Mouse (Mus musculus) embryo, embryonic 11.5 days (tissue): ENCODE measurements around the gene Cacna1d.

ENCODE experiments used
- DNase-seq: peaks from one replicate; pipeline ENCODE4 v3.0.0-alpha.2; 2012; ENCODE audit warnings: low read depth, low spot score

Cacna1d gene

GRCm38 (mm10) chr14:30459891-30460523 lies 31.2 kb downstream of the Cacna1d start:
- peak; percentile 67 for DNase-seq

DNA sequence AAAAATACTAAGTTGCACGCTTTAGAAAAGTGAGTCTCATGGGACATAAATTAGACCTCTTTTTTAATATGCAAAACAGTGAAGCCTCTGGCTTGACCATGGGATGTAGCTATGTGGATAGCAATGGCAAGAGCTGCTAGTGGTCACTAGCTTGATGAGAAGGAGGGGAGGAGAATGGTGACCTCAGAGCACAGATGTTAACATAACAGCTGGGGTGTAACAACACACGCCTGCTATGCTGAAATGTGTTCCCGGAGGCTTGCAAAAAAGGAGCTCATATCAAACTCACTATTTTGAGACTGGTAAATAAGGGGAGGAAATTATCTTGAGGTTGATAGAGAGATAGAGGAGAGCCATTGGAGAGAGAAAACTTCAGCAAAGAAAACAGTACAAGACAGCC lies 32.4 kb downstream of the Cacna1d start:
- no peak for DNase-seq

DNA sequence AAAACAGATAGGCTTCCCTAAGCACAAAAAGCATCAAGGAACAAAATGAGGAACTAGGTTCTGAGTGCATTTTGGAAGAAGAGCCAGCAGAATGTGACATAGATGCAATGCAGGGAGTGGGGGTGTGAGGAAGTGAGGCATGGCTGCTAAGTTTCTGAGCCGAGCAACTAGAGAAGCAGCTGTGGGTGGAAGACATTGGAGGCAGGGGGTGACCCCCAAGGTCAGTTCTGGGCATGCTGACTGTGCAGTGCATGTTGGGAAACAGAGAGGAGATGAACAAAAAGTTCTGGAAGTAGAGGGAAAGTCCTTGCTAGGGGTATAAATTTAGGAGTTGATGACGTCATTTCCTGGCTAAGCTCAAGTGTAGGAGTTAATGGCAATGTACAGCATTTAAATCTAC lies 33.4 kb downstream of the Cacna1d start:
- no peak for DNase-seq

GRCm38 (mm10) chr14:30457436-30457835 lies 33.8 kb downstream of the Cacna1d start:
- DNase-seq = no peak

- no peak for DNase-seq
Observed at GRCm38 (mm10) chr14:30455801-30456595, 35.3 kb downstream of the Cacna1d start.

DNA sequence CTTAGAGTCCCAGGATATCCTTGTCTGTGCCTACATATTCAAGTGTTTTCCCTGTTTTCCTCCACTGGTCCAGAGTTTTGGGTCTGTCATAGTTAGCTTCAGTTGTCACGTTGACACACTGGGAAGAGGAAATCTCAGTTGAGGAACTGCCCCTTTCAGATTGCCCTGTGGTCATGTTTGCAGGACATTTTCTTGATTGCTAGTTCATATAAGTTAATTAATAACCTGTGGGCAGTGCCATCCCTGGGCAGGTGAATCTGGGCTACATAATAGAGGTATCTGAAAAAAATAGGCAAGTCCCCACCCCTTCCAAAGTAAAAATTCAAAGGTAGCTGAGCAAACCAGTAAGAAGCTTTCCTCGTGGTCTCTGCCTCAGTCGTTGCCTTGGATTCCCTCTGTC lies 51.3 kb downstream of the Cacna1d start:
- DNase-seq = no peak

- DNase-seq = no peak
Observed at GRCm38 (mm10) chr14:30435316-30435715, 55.9 kb downstream of the Cacna1d start.

- DNase-seq = no peak
Observed at GRCm38 (mm10) chr14:30430446-30430845, 60.8 kb downstream of the Cacna1d start.

GRCm38 (mm10) chr14:30430026-30430425 lies 61.2 kb downstream of the Cacna1d start:
- no peak for DNase-seq

DNA sequence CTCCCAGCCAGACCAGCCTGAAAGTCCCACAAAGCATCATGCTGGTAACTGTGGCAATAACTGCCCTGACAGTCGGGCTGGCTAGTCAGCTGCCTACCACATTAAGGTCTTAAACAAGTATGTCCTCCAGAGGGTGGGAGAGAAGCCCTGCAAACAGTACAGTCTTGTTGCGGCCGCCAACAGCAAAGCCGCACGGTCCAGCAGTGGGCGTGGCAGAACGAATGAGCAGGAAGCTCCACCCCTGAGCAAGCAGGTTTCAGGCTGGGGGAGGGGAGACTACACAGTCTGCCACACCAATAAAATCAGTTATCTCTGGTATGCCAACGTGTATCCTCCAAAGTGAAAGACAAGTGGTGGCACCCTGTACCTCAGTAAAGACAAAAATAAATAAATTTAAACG lies 61.6 kb downstream of the Cacna1d start:
- no peak for DNase-seq

- no peak for DNase-seq
Observed at GRCm38 (mm10) chr14:30428757-30429156, 62.5 kb downstream of the Cacna1d start.

DNA sequence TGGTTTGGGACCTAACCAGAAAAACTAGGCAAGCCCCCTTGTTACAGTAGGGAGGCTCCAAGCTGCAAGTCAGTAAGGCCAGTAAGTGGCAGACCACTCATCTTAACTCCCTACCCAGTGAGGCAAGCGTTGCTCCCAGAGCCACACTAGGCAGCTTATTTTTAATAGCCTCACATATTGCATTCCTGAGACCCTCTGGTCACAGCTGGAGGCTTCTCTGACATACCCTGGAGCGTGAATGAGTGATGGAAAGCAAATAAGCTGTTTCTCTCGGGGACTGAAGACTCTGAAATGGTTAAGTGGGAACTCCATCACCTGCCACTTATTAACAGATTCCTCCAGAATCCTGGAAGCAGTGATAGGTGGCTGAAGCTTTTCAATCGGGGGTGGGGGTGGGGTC lies 65.4 kb downstream of the Cacna1d start:
- no peak for DNase-seq

- no peak for DNase-seq
Observed at GRCm38 (mm10) chr14:30425175-30425574, 66.1 kb downstream of the Cacna1d start.

DNA sequence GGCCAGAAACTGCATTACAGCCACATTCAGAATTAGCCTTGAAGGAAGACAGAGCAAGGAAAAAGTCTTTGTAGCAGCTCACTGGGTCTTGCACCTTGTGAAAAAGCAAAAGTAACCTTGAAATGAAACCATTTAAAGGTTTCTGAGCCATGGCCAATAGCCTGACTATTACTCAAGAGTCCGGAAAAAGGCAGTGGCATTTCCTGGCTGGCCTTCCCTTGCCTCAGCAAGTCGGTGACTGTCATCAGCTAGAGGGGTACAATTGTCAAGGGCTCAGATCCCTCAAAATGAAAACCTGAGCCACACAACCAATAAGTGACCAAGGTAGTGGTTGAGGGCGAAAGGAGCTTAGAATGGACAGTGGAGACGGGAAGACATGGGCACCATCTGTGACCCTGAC lies 66.6 kb downstream of the Cacna1d start:
- no peak for DNase-seq

DNA sequence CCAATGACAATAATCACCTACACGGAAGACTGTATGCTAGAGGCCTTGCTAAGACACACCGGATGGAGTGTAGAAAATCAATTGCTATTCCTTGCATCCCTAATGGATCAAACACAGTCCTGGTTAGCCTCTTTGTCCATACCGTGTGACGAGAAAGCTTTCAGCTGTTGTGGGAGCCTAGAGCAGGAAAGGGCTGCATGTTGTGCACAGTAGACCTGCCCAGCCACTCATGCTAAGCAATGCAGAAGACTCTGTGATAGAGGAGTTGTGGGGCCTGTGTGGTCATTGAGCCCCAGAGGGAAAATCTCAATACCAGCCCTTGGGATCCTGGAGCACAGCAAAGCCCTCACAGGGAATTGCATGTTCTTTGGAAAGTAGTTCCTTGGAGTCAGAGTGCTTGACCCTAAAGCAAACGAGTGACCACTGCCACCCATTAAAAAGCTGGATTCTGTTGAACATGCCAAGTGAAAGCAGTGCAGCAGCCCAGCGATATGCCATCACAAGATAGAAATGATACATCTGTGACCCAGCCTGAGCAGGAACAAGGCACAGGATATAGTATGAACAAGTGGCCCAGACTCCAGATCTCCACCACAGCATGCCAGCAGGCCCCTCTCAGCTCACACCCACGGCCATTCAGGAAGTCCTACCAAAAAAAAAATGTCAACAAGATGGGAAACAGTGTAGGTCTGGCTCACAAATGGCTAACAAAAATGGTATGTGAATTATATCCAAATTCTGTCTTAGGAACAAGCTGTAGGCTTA lies 68.7 kb downstream of the Cacna1d start:
- no peak for DNase-seq

DNA sequence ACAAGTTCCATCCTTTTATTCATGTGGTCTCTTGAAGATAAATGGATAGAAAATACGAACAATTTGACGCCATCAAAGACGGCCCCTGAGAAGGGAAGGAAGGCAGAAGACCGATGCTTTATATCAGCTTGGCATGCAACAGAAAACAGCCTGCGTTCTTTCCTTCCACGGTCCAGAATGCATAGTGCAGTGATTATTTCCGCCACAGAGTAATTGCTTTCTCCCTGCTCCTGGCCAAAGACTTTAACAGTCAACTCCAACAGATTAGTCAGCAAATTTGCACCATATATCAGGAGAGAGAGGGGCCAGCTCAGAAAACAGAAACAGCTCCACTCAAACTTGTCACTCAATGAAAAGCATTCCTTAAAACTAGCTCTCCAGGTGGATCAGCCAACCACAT lies 71.8 kb downstream of the Cacna1d start:
- DNase-seq = no peak

DNA sequence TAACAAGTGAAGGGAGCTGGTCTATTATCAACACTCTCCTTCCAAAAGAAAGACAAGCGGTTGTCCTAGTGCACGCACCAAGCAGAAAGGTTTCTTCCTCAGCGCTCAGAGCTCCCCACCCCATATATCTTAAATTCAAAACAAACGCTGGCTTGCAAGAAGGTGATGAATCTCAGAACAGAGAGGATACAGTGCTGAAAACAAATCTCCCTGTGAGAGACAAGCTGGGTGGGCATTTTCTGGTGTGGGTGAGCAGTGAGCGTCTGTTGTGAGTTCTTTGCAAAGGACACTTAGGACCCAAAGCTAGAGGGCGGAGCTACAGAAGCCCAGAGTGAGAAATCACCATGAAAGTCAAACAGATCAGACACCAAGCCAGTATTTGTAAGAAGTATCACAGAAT lies 72.2 kb downstream of the Cacna1d start:
- DNase-seq = no peak

DNA sequence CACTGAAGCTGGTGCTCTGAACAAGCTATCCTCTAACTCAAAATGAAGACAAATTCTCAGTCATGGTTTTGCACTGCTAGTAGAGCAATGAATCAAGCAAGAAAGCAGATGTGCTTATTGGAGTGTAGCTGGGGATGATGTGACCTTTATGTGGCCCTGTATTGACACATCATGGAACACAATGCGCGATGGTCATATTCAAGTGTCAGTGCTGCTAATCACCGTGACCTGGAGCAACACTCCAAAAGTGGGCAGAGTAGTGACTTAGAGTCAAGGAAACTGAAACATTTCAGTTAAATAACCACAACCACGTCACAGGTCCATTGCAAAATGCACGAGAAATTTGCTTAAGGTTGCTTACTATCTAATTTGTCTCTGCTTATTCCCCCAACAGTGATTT lies 75.4 kb downstream of the Cacna1d start:
- no peak for DNase-seq

GRCm38 (mm10) chr14:30414131-30414530 lies 77.1 kb downstream of the Cacna1d start:
- DNase-seq = no peak

- no peak for DNase-seq
Observed at GRCm38 (mm10) chr14:30409331-30409730, 81.9 kb downstream of the Cacna1d start.

DNA sequence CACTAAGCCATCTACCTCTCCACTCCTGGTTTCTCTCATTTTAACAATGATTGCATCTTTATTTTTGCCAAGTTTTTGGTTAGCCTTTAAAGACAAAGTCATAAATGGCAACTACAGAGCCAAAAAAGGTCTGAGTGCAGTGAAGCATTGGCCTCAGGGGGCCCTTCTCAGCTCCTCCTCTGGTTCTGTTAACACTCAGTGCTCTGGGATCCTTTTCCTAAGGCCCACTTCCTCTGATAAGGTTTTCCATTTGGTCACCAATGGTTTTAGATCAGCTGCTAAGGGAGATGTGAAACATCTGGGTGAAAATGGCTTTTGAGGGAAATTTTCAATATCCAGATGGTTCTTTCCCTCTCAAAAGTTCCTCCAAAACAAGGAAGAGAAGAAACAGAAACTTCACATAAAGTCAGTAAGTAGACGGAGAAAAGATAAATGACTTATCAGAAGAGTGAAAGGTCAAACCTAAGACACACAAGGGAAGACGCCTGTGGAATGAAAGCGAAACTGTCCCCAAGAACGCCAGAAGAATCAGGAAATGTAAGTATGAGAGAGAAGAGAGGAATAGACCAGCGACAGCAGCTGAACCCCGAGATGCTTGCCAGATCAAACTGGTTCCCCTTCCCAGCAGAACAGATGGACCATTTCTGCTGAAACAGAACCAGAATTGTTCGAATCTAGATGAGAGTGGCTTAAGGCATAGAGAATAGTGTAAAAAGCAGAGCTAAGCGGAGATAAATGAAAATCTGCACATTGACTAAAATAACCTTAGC lies 85.6 kb downstream of the Cacna1d start:
- DNase-seq = no peak

DNA sequence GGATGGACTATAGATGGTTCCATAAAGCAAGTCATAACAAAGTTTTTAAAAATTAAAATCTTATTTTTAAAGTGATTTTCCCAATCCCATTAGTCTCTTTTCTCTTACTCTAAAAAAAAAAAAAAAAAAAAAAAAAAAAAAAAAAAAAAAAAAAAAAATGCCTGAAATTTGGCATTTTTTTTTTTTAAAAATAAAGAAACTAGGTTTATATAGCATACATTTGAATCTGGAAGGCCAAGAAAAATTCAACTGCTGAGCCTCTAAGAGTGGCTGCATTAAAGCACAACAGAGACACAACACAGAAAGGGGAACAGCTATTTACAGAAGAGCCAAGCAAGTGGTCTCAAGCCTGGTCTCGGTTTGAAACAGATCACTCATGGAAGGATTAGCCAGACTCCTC lies 112.9 kb downstream of the Cacna1d start:
- no peak for DNase-seq
